Mouse (Mus musculus) midbrain, embryonic 11.5 days (tissue): Measurements from ENCODE around the gene Psmf1. TPM values are rescaled to one million over a fixed set of nuclear protein-coding genes. Genes with fewer than 3 reads are reported as not detected.

Source experiments
- ATAC-seq: fragments of 200-750 bp; cut with Nextera tagmentation; 2 replicates; pipeline ENCODE4 v1.8.0; 2017; ENCODE audit warnings: moderate TSS enrichment, moderate library complexity; ENCODE audit not compliant: low FRiP score
- DNase-seq: peaks from one replicate; pipeline ENCODE4 v3.0.0; 2015; ENCODE audit warnings: low spot score; ENCODE audit errors: missing footprints
- H3K27ac ChIP-seq: fragments of 300-500 bp; sonication (generic); 2 replicates; pipeline ENCODE4 v1.5.1; 2014; ENCODE audit warnings: low read depth, low read length
- H3K27me3 ChIP-seq: fragments of 300-500 bp; sonication (generic); 2 replicates; pipeline ENCODE4 v1.6.1; 2014; ENCODE audit warnings: mild to moderate bottlenecking, low read length, moderate library complexity, mixed read lengths; ENCODE audit not compliant: control insufficient read depth, insufficient read depth
- H3K36me3 ChIP-seq: fragments of 300-500 bp; sonication (generic); 2 replicates; pipeline ENCODE4 v1.6.1; 2014; ENCODE audit warnings: mild to moderate bottlenecking, low read length, moderate library complexity, mixed read lengths; ENCODE audit not compliant: control insufficient read depth, insufficient read depth
- H3K4me1 ChIP-seq: fragments of 300-500 bp; sonication (generic); 2 replicates; pipeline ENCODE4 v1.6.1; 2014; ENCODE audit warnings: low read length; ENCODE audit not compliant: control insufficient read depth, insufficient read depth
- H3K4me2 ChIP-seq: fragments of 300-500 bp; sonication (generic); 2 replicates; pipeline ENCODE4 v1.6.1; 2014; ENCODE audit warnings: mild to moderate bottlenecking, moderate library complexity
- H3K4me3 ChIP-seq: fragments of 300-500 bp; sonication (generic); 2 replicates; pipeline ENCODE4 v1.5.1; 2014; ENCODE audit warnings: low read depth, low read length
- H3K9ac ChIP-seq: fragments of 300-500 bp; sonication (generic); 2 replicates; pipeline ENCODE4 v1.6.1; 2014; ENCODE audit warnings: low read length
- H3K9me3 ChIP-seq: fragments of 300-500 bp; sonication (generic); 2 replicates; pipeline ENCODE4 v1.6.1; 2016; ENCODE audit warnings: low read length; ENCODE audit not compliant: control insufficient read depth
- WGBS: fragments of 180-500 bp; shearing (Covaris S2); extraction: QIAGEN DNeasy Blood & Tissue Kit; methylation state at CpG from one replicate; pipeline ENCODE4 v1.1.7; 2014; 5-methylcytosine and 5-hydroxymethylcytosine counted together
- polyA plus RNA-seq: library from polyadenylated mRNA; unstranded; fragments of >200 nt; fragmentation: Nextera tagmentation; extraction: Ambion mirVana; gene quantifications from 2 replicates; pipeline ENCODE4 v1.2.1, GENCODE M21; 2014

Psmf1 gene
- polyA plus RNA-seq, 1 experiment from 2014 or later, result 44.9 TPM

GRCm38 (mm10) chr2:151668433-151668832 lies 75.6 kb downstream of the Psmf1 start, which contains the start of gene Rad21l:
Rad21l (minus strand) TSS chr2:151668533.
- ATAC-seq, result no peak
- Histone ChIP-seq H3K9ac (no peak within 1 kb of the TSS), H3K9me3 (no peaks in the 10 kb centered on the region), H3K4me1 (0 out of 2 replicates have a peak, but pooled peaks cover 2% of the 10 kb centered on the region), H3K27me3 (no peaks in the 10 kb centered on the region; the same call in 1 of the 2 replicates), H3K4me2 (no peak within 1 kb of the TSS), H3K36me3 (no peaks in the 10 kb centered on the region), H3K4me3 (no peak within 1 kb of the TSS), H3K27ac (no peak within 1 kb of the TSS)
- DNase-seq, result no peak
- 73% methylated on average over 3 of the region's 3 CpGs for WGBS

Other genes with a start within 250 kb of the Psmf1 start
- gene Fkbp1a, start 201.7 kb downstream of the Psmf1 start, polyA plus RNA-seq, result 566 and 602 TPM in 2 replicates
- gene Sdcbp2, start 171.6 kb downstream of the Psmf1 start, polyA plus RNA-seq, result 0.41 and 0.56 TPM in 2 replicates
- 1.9 and 2.5 TPM in 2 replicates for gene Snph, start 111.6 kb downstream of the Psmf1 start, polyA plus RNA-seq
- not detected in 2 replicates for gene Rad21l, start 75.7 kb downstream of the Psmf1 start, polyA plus RNA-seq
- gene Tmem74b, start 42.2 kb downstream of the Psmf1 start, polyA plus RNA-seq, result 3.8 and 5.4 TPM in 2 replicates
- gene Rspo4, start 98.7 kb upstream of the Psmf1 start, polyA plus RNA-seq, result 0.15 and 0.16 TPM in 2 replicates
- 0.12 and 0.37 TPM in 2 replicates for gene Angpt4, start 167.0 kb upstream of the Psmf1 start, polyA plus RNA-seq
- gene Fam110a, start 236.0 kb upstream of the Psmf1 start, polyA plus RNA-seq, result 85.9 and 96.4 TPM in 2 replicates